Mouse (Mus musculus) heart, postnatal 36 days (tissue): ENCODE measurements around the gene Ahrr. TPM values are rescaled to one million over a fixed set of nuclear protein-coding genes. Genes with fewer than 3 reads are reported as not detected.

Source experiments
- DNase-seq, 2 experiments: peaks; one replicate each; pipeline ENCODE4 v3.0.0; 2021 to 2022
- intact Hi-C: fragments of 180-260 bp; cut with DNase I; formaldehyde crosslinking; loops from one replicate; pipeline ENCODE4 v1.15.1; 2025
- total RNA-seq, 2 experiments: library from RNA; stranded (reverse); gene quantifications; 2 replicates each; pipeline ENCODE4 v1.2.3; 2021

Ahrr gene
- under 1 TPM; 0.73 to 0.97 TPM for total RNA-seq

- intact Hi-C loops: loop anchor here (2.0 kb wide), 1 partner anchor 45 kb away; no protein-coding TSS in a partner anchor
- peak; percentile 41 to 55 for DNase-seq
These were observed at the start of gene Ahrr for GRCm38 (mm10) chr13:74292167-74292566. Gene Ahrr (minus strand): TSS chr13:74292331.

- DNase-seq: peak in 1 of 2 experiments; percentile 21
- intact Hi-C loops: loop anchor here (2.0 kb wide), 1 partner anchor 194 kb away; no protein-coding TSS in a partner anchor
These were observed 48.9 kb upstream of the Ahrr start for GRCm38 (mm10) chr13:74341036-74341435.

GRCm38 (mm10) chr13:74329321-74329720, 37.2 kb upstream of the Ahrr start:
- intact Hi-C loops: no loop called here
- DNase-seq: no peak

- intact Hi-C loops: loop anchor here (5.0 kb wide), 2 partner anchors 35 to 110 kb away; partner anchors contain the start of genes Ccdc127, Exoc3 and Sdha
- DNase-seq: peak; percentile 90
These were observed 25.2 kb upstream of the Ahrr start, which contains the start of gene Pdcd6 for GRCm38 (mm10) chr13:74317170-74317849. Gene Pdcd6 (minus strand): TSS chr13:74317580.

- intact Hi-C loops: loop anchor here (5.0 kb wide), 2 partner anchors 36 to 109 kb away; partner anchors contain the start of genes Ccdc127, Exoc3 and Sdha
- no peak for DNase-seq
These were observed 24.6 kb upstream of the Ahrr start for GRCm38 (mm10) chr13:74316789-74317169.

GRCm38 (mm10) chr13:74316386-74316785, 24.3 kb upstream of the Ahrr start:
- intact Hi-C loops: loop anchor here (5.0 kb wide), 2 partner anchors 36 to 109 kb away; partner anchors contain the start of genes Ccdc127, Exoc3 and Sdha

GRCm38 (mm10) chr13:74314616-74315015, 22.5 kb upstream of the Ahrr start:
- intact Hi-C loops: loop anchor here (5.0 kb wide), 2 partner anchors 38 to 107 kb away; partner anchors contain the start of genes Ccdc127, Exoc3 and Sdha
- DNase-seq: no peak

More at GRCm38 (mm10) chr13:74316386-74316785, 24.3 kb upstream of the Ahrr start:
- DNase-seq: no peak

GRCm38 (mm10) chr13:74305780-74306179, 13.6 kb upstream of the Ahrr start:
- DNase-seq: no peak
- intact Hi-C loops: no loop called here

GRCm38 (mm10) chr13:74305380-74305779, 13.2 kb upstream of the Ahrr start:
- DNase-seq: no peak
- intact Hi-C loops: no loop called here

GRCm38 (mm10) chr13:74302050-74303037, 10.2 kb upstream of the Ahrr start:
- DNase-seq: no peak
- intact Hi-C loops: loop anchor here (5.0 kb wide), 3 partner anchors 95 to 585 kb away; partner anchors contain the start of gene Exoc3

GRCm38 (mm10) chr13:74301607-74301984, 9.5 kb upstream of the Ahrr start:
- intact Hi-C loops: loop anchor here (1.0 to 5.0 kb wide), 6 partner anchors 94 to 584 kb away; partner anchors contain the start of gene Exoc3
- DNase-seq: no peak

- intact Hi-C loops: loop anchor here (1.0 to 5.0 kb wide), 6 partner anchors 94 to 584 kb away; partner anchors contain the start of gene Exoc3
- peak; percentile 66 to 75 for DNase-seq
These were observed 8.9 kb upstream of the Ahrr start for GRCm38 (mm10) chr13:74300925-74301606.

GRCm38 (mm10) chr13:74296376-74296775, 4.2 kb upstream of the Ahrr start:
- intact Hi-C loops: no loop called here
- no peak for DNase-seq

- intact Hi-C loops: no loop called here
- DNase-seq: no peak
These were observed 2.5 kb downstream of the Ahrr start for GRCm38 (mm10) chr13:74289646-74290045.

- intact Hi-C loops: no loop called here
- DNase-seq: no peak
These were observed 9.8 kb downstream of the Ahrr start for GRCm38 (mm10) chr13:74282299-74282698.

- intact Hi-C loops: no loop called here
- no peak for DNase-seq
These were observed 16.4 kb downstream of the Ahrr start for GRCm38 (mm10) chr13:74275726-74276125.

GRCm38 (mm10) chr13:74260231-74260992, 31.7 kb downstream of the Ahrr start:
- intact Hi-C loops: no loop called here
- peak; percentile 31 to 43 for DNase-seq

GRCm38 (mm10) chr13:74259460-74260230, 32.5 kb downstream of the Ahrr start:
- DNase-seq: peak; percentile 61 to 62
- intact Hi-C loops: no loop called here
